Mouse (Mus musculus): ENCODE measurements around the gene Elof1.

- TF ChIP-seq CTCF (IDR thresholded peaks at IDR 0.05; ENCODE audit: borderline replicate concordance, extremely low read depth, insufficient read depth, insufficient read length) (no peak), POLR2A (IDR thresholded peaks at IDR 0.05; ENCODE audit: borderline replicate concordance, extremely low read depth, insufficient read depth, insufficient read length, poor library complexity, severe bottlenecking) (no peak)
These were observed 14.4 kb upstream of the Elof1 start for GRCm38 (mm10) chr9:22131226-22131981.

All from brain, embryonic 14.5 days (tissue).